Mouse (Mus musculus) kidney, adult 8-10 months (tissue): ENCODE results near the gene Olfr372.
A peak's percentile ranks its signal among the peaks of the same experiment; 100 is the strongest.
"Not testable (repeated sequence)": the region's sequence is repeated elsewhere in the genome, so short reads cannot be mapped to it uniquely, and the experiment has no call there.

Source experiments
- DNase-seq, 2 experiments: peaks; one replicate each; pipeline ENCODE4 v3.0.0; 2022

The Olfr372 gene

GRCm38 (mm10) chr8:72040918-72041317, at the start of gene Olfr372:
Gene Olfr372 (plus strand): TSS chr8:72041218.
- not testable (repeated sequence) for DNase-seq

- no peak for DNase-seq
Measured at GRCm38 (mm10) chr8:71999434-71999833, 41.6 kb upstream of the Olfr372 start.

- no peak for DNase-seq
Measured at GRCm38 (mm10) chr8:72000223-72000622, 40.8 kb upstream of the Olfr372 start.

GRCm38 (mm10) chr8:72002942-72003341, 38.1 kb upstream of the Olfr372 start:
- DNase-seq: no peak

- DNase-seq: no peak
Measured at GRCm38 (mm10) chr8:72005912-72006311, 35.1 kb upstream of the Olfr372 start.

- DNase-seq: no peak
Measured at GRCm38 (mm10) chr8:72006763-72007162, 34.3 kb upstream of the Olfr372 start.

- peak in 1 of 2 experiments; percentile 8 for DNase-seq
Measured at GRCm38 (mm10) chr8:72008134-72008641, 32.8 kb upstream of the Olfr372 start.

- DNase-seq: no peak
Measured at GRCm38 (mm10) chr8:72009473-72009872, 31.5 kb upstream of the Olfr372 start, which contains the start of gene Cyp4f18. Gene Cyp4f18 (minus strand): TSS chr8:72009626.

GRCm38 (mm10) chr8:72013506-72014228, 27.4 kb upstream of the Olfr372 start:
- not testable (repeated sequence) for DNase-seq

GRCm38 (mm10) chr8:72017339-72017738, 23.7 kb upstream of the Olfr372 start:
- DNase-seq: not testable (repeated sequence)

GRCm38 (mm10) chr8:72018141-72018540, 22.9 kb upstream of the Olfr372 start:
- no peak for DNase-seq

GRCm38 (mm10) chr8:72019022-72019421, 22.0 kb upstream of the Olfr372 start:
- not testable (repeated sequence) for DNase-seq

GRCm38 (mm10) chr8:72019816-72020215, 21.2 kb upstream of the Olfr372 start:
- no peak for DNase-seq

GRCm38 (mm10) chr8:72024886-72025285, 16.1 kb upstream of the Olfr372 start:
- peak in 1 of 2 experiments; percentile 64 for DNase-seq

GRCm38 (mm10) chr8:72032926-72033325, 8.1 kb upstream of the Olfr372 start:
- peak; percentile 59 to 80 for DNase-seq

- DNase-seq: no peak
Measured at GRCm38 (mm10) chr8:72042493-72042892, 1.5 kb downstream of the Olfr372 start.

- not testable (repeated sequence) for DNase-seq
Measured at GRCm38 (mm10) chr8:72054633-72055032, 13.6 kb downstream of the Olfr372 start.

- DNase-seq: not testable (repeated sequence)
Measured at GRCm38 (mm10) chr8:72057643-72058042, 16.6 kb downstream of the Olfr372 start.

- not testable (repeated sequence) for DNase-seq
Measured at GRCm38 (mm10) chr8:72066819-72067399, 25.9 kb downstream of the Olfr372 start.

GRCm38 (mm10) chr8:72082877-72083276, 41.9 kb downstream of the Olfr372 start, which contains the start of gene Olfr373:
Gene Olfr373 (plus strand): TSS chr8:72083177.
- DNase-seq: not testable (repeated sequence)

GRCm38 (mm10) chr8:72084744-72085143, 43.7 kb downstream of the Olfr372 start:
- no peak for DNase-seq

- DNase-seq: not testable (repeated sequence)
Measured at GRCm38 (mm10) chr8:72087611-72088010, 46.6 kb downstream of the Olfr372 start.

- not testable (repeated sequence) for DNase-seq
Measured at GRCm38 (mm10) chr8:72096721-72097120, 55.7 kb downstream of the Olfr372 start.
